Mouse (Mus musculus): Measurements from ENCODE around the gene Prss29. TPM values are rescaled to one million over a fixed set of nuclear protein-coding genes. Genes with fewer than 3 reads are reported as not detected.

The Prss29 gene
- polyA plus RNA-seq, 1 experiment from 2014 or later = not detected

Other genes starting within 250 kb of the Prss29 start
- 12.0 and 12.5 TPM in 2 replicates for gene Tmem204, start 235.1 kb upstream of the Prss29 start, polyA plus RNA-seq (2015; fragmentation: Nextera tagmentation; extraction: Ambion mirVana)
- gene Telo2, start 202.7 kb upstream of the Prss29 start, polyA plus RNA-seq (2015; fragmentation: Nextera tagmentation; extraction: Ambion mirVana) = 47.0 and 62.9 TPM in 2 replicates
- gene Ptx4, start 197.9 kb upstream of the Prss29 start, polyA plus RNA-seq (2015; fragmentation: Nextera tagmentation; extraction: Ambion mirVana) = not detected in 2 replicates
- 30.2 and 34.3 TPM in 2 replicates for gene Clcn7, start 185.3 kb upstream of the Prss29 start, polyA plus RNA-seq (2015; fragmentation: Nextera tagmentation; extraction: Ambion mirVana)
- not detected in 2 replicates for gene Ccdc154, start 156.2 kb upstream of the Prss29 start, polyA plus RNA-seq (2015; fragmentation: Nextera tagmentation; extraction: Ambion mirVana)
- not detected in 2 replicates for gene Gm38655, start 143.2 kb upstream of the Prss29 start, polyA plus RNA-seq (2015; fragmentation: Nextera tagmentation; extraction: Ambion mirVana)
- 37.2 and 38.4 TPM in 2 replicates for gene BC003965, start 134.1 kb upstream of the Prss29 start, polyA plus RNA-seq (2015; fragmentation: Nextera tagmentation; extraction: Ambion mirVana)
- 15.0 and 15.2 TPM in 2 replicates for gene Unkl, start 130.3 kb upstream of the Prss29 start, polyA plus RNA-seq (2015; fragmentation: Nextera tagmentation; extraction: Ambion mirVana)
- 83.8 and 99.9 TPM in 2 replicates for gene Gnptg, start 78.5 kb upstream of the Prss29 start, polyA plus RNA-seq (2015; fragmentation: Nextera tagmentation; extraction: Ambion mirVana)
- 62.2 and 62.9 TPM in 2 replicates for gene Tsr3, start 78.5 kb upstream of the Prss29 start, polyA plus RNA-seq (2015; fragmentation: Nextera tagmentation; extraction: Ambion mirVana)
- 7.9 and 22.5 TPM in 2 replicates for gene Baiap3, start 62.3 kb upstream of the Prss29 start, polyA plus RNA-seq (2015; fragmentation: Nextera tagmentation; extraction: Ambion mirVana)
- gene Ube2i, start 44.0 kb upstream of the Prss29 start, polyA plus RNA-seq (2015; fragmentation: Nextera tagmentation; extraction: Ambion mirVana) = 635 and 668 TPM in 2 replicates
- gene Prss34, start 20.3 kb upstream of the Prss29 start, polyA plus RNA-seq (2015; fragmentation: Nextera tagmentation; extraction: Ambion mirVana) = not detected in 2 replicates
- not detected in 2 replicates for gene Prss28, start 10.0 kb upstream of the Prss29 start, polyA plus RNA-seq (2015; fragmentation: Nextera tagmentation; extraction: Ambion mirVana)
- not detected in 2 replicates for gene Tpsab1, start 26.9 kb downstream of the Prss29 start, polyA plus RNA-seq (2015; fragmentation: Nextera tagmentation; extraction: Ambion mirVana)
- 0.39 TPM in 1 of 2 replicates, not detected in the other for gene Tpsb2, start 47.7 kb downstream of the Prss29 start, polyA plus RNA-seq (2015; fragmentation: Nextera tagmentation; extraction: Ambion mirVana)
- 0.36 TPM in 1 of 2 replicates, not detected in the other for gene Tpsg1, start 50.6 kb downstream of the Prss29 start, polyA plus RNA-seq (2015; fragmentation: Nextera tagmentation; extraction: Ambion mirVana)
- gene Cacna1h, start 115.1 kb downstream of the Prss29 start, polyA plus RNA-seq (2015; fragmentation: Nextera tagmentation; extraction: Ambion mirVana) = 12.4 and 14.7 TPM in 2 replicates
- 0.80 and 0.88 TPM in 2 replicates for gene Tekt4, start 136.0 kb downstream of the Prss29 start, polyA plus RNA-seq (2015; fragmentation: Nextera tagmentation; extraction: Ambion mirVana)
- 0.32 and 0.44 TPM in 2 replicates for gene Sstr5, start 178.6 kb downstream of the Prss29 start, polyA plus RNA-seq (2015; fragmentation: Nextera tagmentation; extraction: Ambion mirVana)

Measured in forebrain, embryonic 16.5 days (tissue).